Mouse (Mus musculus): ENCODE measurements around the gene Lrrc8e. TPM values are rescaled to one million over a fixed set of nuclear protein-coding genes. Genes with fewer than 3 reads are reported as not detected.

Gene Lrrc8e
- polyA plus RNA-seq (2015; fragmentation: Nextera tagmentation; extraction: Ambion mirVana): not detected in 2 replicates

GRCm38 (mm10) chr8:4226739-4227347 lies at the start of gene Lrrc8e:
Lrrc8e (plus strand) TSS chr8:4226827.

GRCm38 (mm10) chr8:4216791-4217621 lies 9.6 kb upstream of the Lrrc8e start, which contains the start of gene Prr36:
Prr36 (minus strand) TSS chr8:4217459.

GRCm38 (mm10) chr8:4238434-4239192 lies 12.0 kb downstream of the Lrrc8e start, which contains the start of the genes Map2k7 and Gm49320:
Map2k7 (plus strand) TSS chr8:4238740.
Gm49320 (plus strand) TSS chr8:4238865.

GRCm38 (mm10) chr8:4247951-4248540 lies 21.4 kb downstream of the Lrrc8e start, which contains the start of gene Tgfbr3l:
Tgfbr3l (plus strand) TSS chr8:4248214.

GRCm38 (mm10) chr8:4252934-4253841 lies 26.6 kb downstream of the Lrrc8e start, which contains the start of gene Snapc2:
Snapc2 (plus strand) TSS chr8:4253080.

GRCm38 (mm10) chr8:4259125-4259804 lies 32.6 kb downstream of the Lrrc8e start, which contains the start of gene Ctxn1:
Ctxn1 (minus strand) TSS chr8:4259274.

GRCm38 (mm10) chr8:4275275-4276110 lies 48.9 kb downstream of the Lrrc8e start, which contains the start of gene Timm44:
Timm44 (minus strand) TSS chr8:4275913.

Other genes starting within 250 kb of the Lrrc8e start
- gene Cd209f, start 121.0 kb upstream of the Lrrc8e start, polyA plus RNA-seq (2015; fragmentation: Nextera tagmentation; extraction: Ambion mirVana): not detected in 2 replicates
- gene Cd209g, start 92.7 kb upstream of the Lrrc8e start, polyA plus RNA-seq (2015; fragmentation: Nextera tagmentation; extraction: Ambion mirVana): 0.08 TPM in 1 of 2 replicates, not detected in the other
- gene Evi5l, start 60.3 kb upstream of the Lrrc8e start, polyA plus RNA-seq (2015; fragmentation: Nextera tagmentation; extraction: Ambion mirVana): 83.2 and 98.3 TPM in 2 replicates
- 27.2 and 29.5 TPM in 2 replicates for gene Prr36, start 9.4 kb upstream of the Lrrc8e start, polyA plus RNA-seq (2015; fragmentation: Nextera tagmentation; extraction: Ambion mirVana)
- 30.1 and 30.5 TPM in 2 replicates for gene Map2k7, start 11.9 kb downstream of the Lrrc8e start, polyA plus RNA-seq (2015; fragmentation: Nextera tagmentation; extraction: Ambion mirVana)
- 0.31 and 0.61 TPM in 2 replicates for gene Gm49320, start 12.0 kb downstream of the Lrrc8e start, polyA plus RNA-seq (2015; fragmentation: Nextera tagmentation; extraction: Ambion mirVana)
- 3.5 and 3.6 TPM in 2 replicates for gene Tgfbr3l, start 21.4 kb downstream of the Lrrc8e start, polyA plus RNA-seq (2015; fragmentation: Nextera tagmentation; extraction: Ambion mirVana)
- 64.1 and 65.4 TPM in 2 replicates for gene Snapc2, start 26.3 kb downstream of the Lrrc8e start, polyA plus RNA-seq (2015; fragmentation: Nextera tagmentation; extraction: Ambion mirVana)
- gene Ctxn1, start 32.4 kb downstream of the Lrrc8e start, polyA plus RNA-seq (2015; fragmentation: Nextera tagmentation; extraction: Ambion mirVana): 198 and 236 TPM in 2 replicates
- gene Timm44, start 49.1 kb downstream of the Lrrc8e start, polyA plus RNA-seq (2015; fragmentation: Nextera tagmentation; extraction: Ambion mirVana): 46.1 and 49.8 TPM in 2 replicates
- gene Ccl25, start 98.4 kb downstream of the Lrrc8e start, polyA plus RNA-seq (2015; fragmentation: Nextera tagmentation; extraction: Ambion mirVana): 12.6 and 13.0 TPM in 2 replicates
- 60.0 and 61.4 TPM in 2 replicates for gene Elavl1, start 98.6 kb downstream of the Lrrc8e start, polyA plus RNA-seq (2015; fragmentation: Nextera tagmentation; extraction: Ambion mirVana)

All from neural tube, postnatal 0 days (tissue).